Mouse (Mus musculus) MEL (cell line): ENCODE measurements around the gene Sbds. TPM values are rescaled to one million over a fixed set of nuclear protein-coding genes. Genes with fewer than 3 reads are reported as not detected.

Experiments
- DNase-seq: peaks from one replicate; pipeline ENCODE4 v3.0.0; 2011; ENCODE audit warnings: low read depth, low spot score
- H3K27ac ChIP-seq: 2 replicates; pipeline ENCODE4 v1.5.1; 2012; ENCODE audit warnings: low read depth, mild to moderate bottlenecking, control low read depth, low read length, moderate library complexity; ENCODE audit not compliant: control insufficient read depth
- H3K27me3 ChIP-seq, 2 experiments: fragments of 150-350 bp in 1 of 2; sonication (generic) in 1 of 2; 2 replicates each; pipeline ENCODE4 v1.6.1; 2012; ENCODE audit warnings: low read length in 2 of 2, mild to moderate bottlenecking in 2 of 2, improper control_type of control experiment in 1 of 2, moderate library complexity in 1 of 2; ENCODE audit not compliant: insufficient read depth in 2 of 2, control insufficient read depth in 1 of 2
- H3K36me3 ChIP-seq, 2 experiments: 2 replicates each; pipeline ENCODE4 v1.6.1; 2012 to 2014; ENCODE audit warnings: low read length in 2 of 2, improper control_type of control experiment in 1 of 2, inconsistent platforms in 1 of 2, mild to moderate bottlenecking in 1 of 2; ENCODE audit not compliant: insufficient read depth in 2 of 2, control insufficient read depth in 1 of 2
- H3K4me1 ChIP-seq, 2 experiments: fragments of 150-350 bp in 1 of 2; sonication (generic) in 1 of 2; 2 replicates each; pipeline ENCODE4 v1.6.1; 2012; ENCODE audit warnings: low read length in 2 of 2, improper control_type of control experiment in 1 of 2, mild to moderate bottlenecking in 1 of 2; ENCODE audit not compliant: insufficient read depth in 2 of 2, control insufficient read depth in 1 of 2
- H3K4me3 ChIP-seq, 2 experiments: fragments of 150-350 bp in 1 of 2; sonication (generic) in 1 of 2; 2 replicates each; pipeline ENCODE4 v1.5.1; 2012; ENCODE audit warnings: low read depth in 2 of 2, low read length in 2 of 2, mild to moderate bottlenecking in 2 of 2, moderate library complexity in 2 of 2, control low read depth in 1 of 2, improper control_type of control experiment in 1 of 2; ENCODE audit not compliant: control insufficient read depth in 1 of 2, insufficient read depth in 1 of 2
- H3K79me2 ChIP-seq: 2 replicates; pipeline ENCODE4 v1.6.1; 2012; ENCODE audit warnings: mild to moderate bottlenecking, low read length, moderate library complexity; ENCODE audit not compliant: control insufficient read depth, poor library complexity, insufficient read depth
- H3K9ac ChIP-seq: 2 replicates; pipeline ENCODE4 v1.6.1; 2012; ENCODE audit warnings: low read depth, mild to moderate bottlenecking, control low read depth, low read length, moderate library complexity; ENCODE audit not compliant: control insufficient read depth, poor library complexity, severe bottlenecking
- H3K9me3 ChIP-seq: fragments of 150-350 bp; sonication (generic); replicated peaks from 2 replicates; pipeline ENCODE4 v1.6.1; 2012; ENCODE audit warnings: mild to moderate bottlenecking, low read length, improper control_type of control experiment, moderate library complexity; ENCODE audit not compliant: insufficient read depth
- BHLHE40 ChIP-seq: IDR thresholded peaks from 2 replicates; pipeline ENCODE4 v1.6.1; 2012; ENCODE audit warnings: low read depth, mild to moderate bottlenecking, inconsistent platforms, low read length, improper control_type of control experiment, borderline replicate concordance
- E2F4 ChIP-seq: IDR thresholded peaks from 2 replicates; pipeline ENCODE4 v1.6.1; 2011; ENCODE audit warnings: low read depth, low read length, improper control_type of control experiment, borderline replicate concordance
- ELF1 ChIP-seq: IDR thresholded peaks from 2 replicates; pipeline ENCODE4 v1.6.1; 2014; ENCODE audit warnings: low read depth, mild to moderate bottlenecking, inconsistent platforms, low read length, improper control_type of control experiment, moderate library complexity
- EP300 ChIP-seq, 2 experiments: IDR thresholded peaks; 2 replicates each; pipeline ENCODE4 v1.6.1; 2011; ENCODE audit warnings: improper control_type of control experiment in 2 of 2, low read length in 2 of 2, low read depth in 1 of 2, mild to moderate bottlenecking in 1 of 2
- GABPA ChIP-seq: IDR thresholded peaks from 2 replicates; pipeline ENCODE4 v1.6.1; 2012; ENCODE audit warnings: low read depth, mild to moderate bottlenecking, inconsistent platforms, low read length, improper control_type of control experiment, moderate library complexity
- KAT2A ChIP-seq: conservative IDR thresholded peaks from 2 replicates; pipeline ENCODE4 v1.6.1; 2012; ENCODE audit warnings: low read depth, low read length, improper control_type of control experiment, inconsistent platforms
- MAZ ChIP-seq: IDR thresholded peaks from 2 replicates; pipeline ENCODE4 v1.6.1; 2012; ENCODE audit warnings: low read depth, mild to moderate bottlenecking, inconsistent platforms, low read length, improper control_type of control experiment
- MXI1 ChIP-seq: IDR thresholded peaks from 2 replicates; pipeline ENCODE4 v1.6.1; 2011; ENCODE audit warnings: mild to moderate bottlenecking, low read depth, low read length, improper control_type of control experiment
- MYB ChIP-seq: IDR thresholded peaks from 2 replicates; pipeline ENCODE4 v1.6.1; 2011; ENCODE audit warnings: mild to moderate bottlenecking, low read depth, low read length, improper control_type of control experiment
- MYC ChIP-seq: IDR thresholded peaks from 2 replicates; pipeline ENCODE4 v1.6.1; 2011; ENCODE audit warnings: low read depth, mild to moderate bottlenecking, low read length, improper control_type of control experiment, moderate library complexity
- SMC3 ChIP-seq: IDR thresholded peaks from 2 replicates; pipeline ENCODE4 v1.6.1; 2011; ENCODE audit warnings: low read depth, low read length, improper control_type of control experiment
- TAL1 ChIP-seq: IDR thresholded peaks from 2 replicates; pipeline ENCODE4 v1.6.1; 2012; ENCODE audit warnings: mild to moderate bottlenecking, inconsistent platforms, low read length, moderate library complexity, mixed read lengths
- USF1 ChIP-seq: IDR thresholded peaks from 2 replicates; pipeline ENCODE4 v1.6.1; 2014; ENCODE audit warnings: low read depth, mild to moderate bottlenecking, inconsistent platforms, low read length, improper control_type of control experiment, moderate library complexity
- ZC3H11A ChIP-seq: IDR thresholded peaks from 2 replicates; pipeline ENCODE4 v1.6.1; 2012; ENCODE audit warnings: low read depth, mild to moderate bottlenecking, inconsistent platforms, low read length, improper control_type of control experiment
- ZKSCAN1 ChIP-seq: IDR thresholded peaks from 2 replicates; pipeline ENCODE4 v1.6.1; 2012; ENCODE audit warnings: low read depth, mild to moderate bottlenecking, inconsistent platforms, low read length, improper control_type of control experiment, moderate library complexity
- polyA plus RNA-seq, 2 experiments: library from polyadenylated mRNA; stranded (reverse) in 1 of 2; unstranded in 1 of 2; fragments of >175 nt in 1 of 2; fragments of >200 nt in 1 of 2; gene quantifications; 2 replicates each; pipeline versions ENCODE4 v1.2.1 to v1.2.4; 2012; ENCODE audit warnings: low replicate concordance in 2 of 2, low read depth in 1 of 2; ENCODE audit not compliant: insufficient read length in 2 of 2, insufficient read depth in 1 of 2, missing spikeins in 1 of 2
- total RNA-seq: library from RNA; depleted of rRNA; stranded (reverse); fragments of 300-350 nt; gene quantifications from 2 replicates; pipeline ENCODE4 v1.2.3, GENCODE M21; 2012

Gene Sbds
- total and polyA plus RNA-seq, 3 experiments, result 74.7 to 88.1 TPM; not detected in 1

DNA sequence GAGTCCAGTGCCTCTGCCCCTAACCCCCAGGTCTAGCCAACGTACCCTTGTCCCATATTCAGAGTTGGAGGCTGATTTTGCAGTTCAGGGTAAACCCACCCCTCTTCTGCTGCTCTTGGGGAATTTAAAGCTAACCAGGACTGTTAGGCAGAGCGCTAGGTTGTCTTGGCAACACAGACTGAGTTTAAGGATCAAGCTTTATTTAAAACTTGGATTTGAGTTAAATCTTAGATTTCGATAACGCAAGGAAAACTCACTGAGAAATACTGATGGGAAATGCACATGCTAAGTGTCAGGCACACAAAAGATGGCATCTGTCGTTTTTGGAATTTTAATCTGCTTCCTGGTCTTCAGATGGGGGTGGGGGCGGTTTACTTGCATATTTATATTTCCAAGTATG lies 39.3 kb upstream of the Sbds start:
- Histone ChIP-seq H3K79me2 (no peaks in the 10 kb centered on the region), H3K36me3 (no peaks in the 10 kb centered on the region; a peak in 1 of 4 replicates), H3K27ac (no peak overlapping the region), H3K4me1 (no peaks in the 10 kb centered on the region), H3K4me3 (no peak overlapping the region), H3K9me3 (no peaks in the 10 kb centered on the region), H3K9ac (no peak overlapping the region), H3K27me3 (no peaks in the 10 kb centered on the region)
- DNase-seq, result no peak
- TF ChIP-seq SMC3, result no peak
- TF ChIP-seq KAT2A, result no peak
- TF ChIP-seq TAL1, result no peak
- TF ChIP-seq MXI1, result no peak
- TF ChIP-seq ZKSCAN1, result no peak
- no peak for TF ChIP-seq ZC3H11A
- TF ChIP-seq GABPA, result no peak
- TF ChIP-seq MYC, result no peak
- no peak for TF ChIP-seq MAZ

DNA sequence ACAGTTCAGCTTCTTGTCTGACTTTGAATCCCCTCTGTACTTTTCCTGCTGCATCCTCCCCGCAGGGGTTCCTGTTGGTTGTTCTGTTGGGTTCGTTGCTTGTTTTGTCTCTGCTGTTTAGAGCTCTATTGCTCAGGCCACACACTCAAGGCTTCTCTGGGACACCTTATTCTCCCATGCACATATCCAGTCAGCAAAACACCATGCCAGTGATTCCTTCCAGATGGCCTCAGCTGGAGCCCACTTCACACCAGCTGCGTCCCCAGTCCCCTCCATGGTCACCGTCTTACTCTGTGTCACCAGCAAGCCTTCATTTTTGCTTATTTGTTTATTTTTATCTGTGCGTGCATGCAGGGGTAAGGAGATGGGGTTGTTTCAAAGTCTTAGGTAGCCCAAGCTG lies 38.6 kb upstream of the Sbds start:
- TF ChIP-seq MYB (no peak), BHLHE40 (no peak), EP300 (IDR thresholded peaks at IDR 0.05; ENCODE audit: low read depth in 1 of 2, low read length in 2 of 2) (no peak)
- TF ChIP-seq, all 39 proteins: peak for 0

DNA sequence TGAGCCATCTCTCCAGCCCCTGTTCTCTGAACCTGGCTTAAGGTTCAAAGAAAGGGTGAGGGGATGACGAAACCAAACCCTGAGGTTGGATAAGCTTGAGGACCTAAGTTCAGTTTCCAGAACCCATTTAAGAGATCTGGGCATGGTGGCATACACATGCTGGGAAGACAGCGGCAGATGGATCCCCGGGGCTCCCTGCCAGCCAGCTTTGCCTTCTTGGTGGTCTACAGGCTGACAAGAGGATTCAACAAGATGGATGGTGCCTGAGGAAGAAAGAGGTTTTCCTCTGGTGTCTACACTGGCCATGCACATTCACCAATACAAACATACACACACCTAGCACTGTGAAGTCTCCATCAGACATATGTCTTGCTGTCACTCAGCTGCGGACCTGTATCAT lies 37.6 kb upstream of the Sbds start:
- H3K4me3 ChIP-seq, result no peak overlapping the region
- DNase-seq, result no peak
- H3K36me3 ChIP-seq, result no peaks in the 10 kb centered on the region
- H3K27ac ChIP-seq, result no peak overlapping the region
- H3K79me2 ChIP-seq, result no peaks in the 10 kb centered on the region
- no peaks in the 10 kb centered on the region for H3K9me3 ChIP-seq
- no peaks in the 10 kb centered on the region for H3K4me1 ChIP-seq
- TF ChIP-seq E2F4, result no peak
- no peak for TF ChIP-seq USF1
- TF ChIP-seq ELF1, result no peak
- TF ChIP-seq EP300 (IDR thresholded peaks at IDR 0.05; ENCODE audit: low read depth in 1 of 2, low read length in 2 of 2), result no peak
- TF ChIP-seq MYC, result no peak
- TF ChIP-seq BHLHE40, result no peak
- no peak for TF ChIP-seq MAZ
- H3K9ac ChIP-seq, result no peak overlapping the region
- H3K27me3 ChIP-seq, result no peaks in the 10 kb centered on the region

More for the DNA sequence above, 38.6 kb upstream of the Sbds start:
- no peaks in the 10 kb centered on the region for H3K4me1 ChIP-seq
- H3K36me3 ChIP-seq, result no peaks in the 10 kb centered on the region; a peak in 1 of 4 replicates
- no peaks in the 10 kb centered on the region for H3K9me3 ChIP-seq
- no peak overlapping the region for H3K9ac ChIP-seq
- H3K27ac ChIP-seq, result no peak overlapping the region
- no peaks in the 10 kb centered on the region for H3K79me2 ChIP-seq
- DNase-seq, result no peak
- H3K27me3 ChIP-seq, result no peaks in the 10 kb centered on the region
- H3K4me3 ChIP-seq, result no peak overlapping the region
